Mouse (Mus musculus): Measurements from ENCODE around the gene 4930544G11Rik.

Gene 4930544G11Rik

DNA sequence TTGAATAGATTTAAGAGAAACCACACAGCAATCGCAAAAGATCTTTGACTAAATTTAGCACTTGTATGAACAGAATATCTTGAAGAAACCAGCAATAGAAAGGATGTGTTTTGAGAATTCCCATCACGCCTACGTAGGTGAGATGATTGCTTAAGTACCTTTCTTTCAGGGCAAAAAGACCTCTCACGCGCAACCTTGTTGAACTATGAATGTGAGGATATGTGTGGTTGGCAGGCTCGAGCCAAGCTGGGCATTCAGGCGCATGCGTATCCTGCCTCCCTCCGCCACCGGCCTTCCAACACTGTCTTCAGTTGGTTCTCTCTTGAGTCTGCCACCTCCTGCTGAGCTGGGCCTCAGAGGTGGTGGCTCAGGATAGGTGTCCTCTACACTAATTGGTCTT is at the start of gene 4930544G11Rik:
Gene 4930544G11Rik, plus strand, starts transcription at position 301 of the 400 bp plus-strand sequence.
- no peak for DNase-seq

GRCm38 (mm10) chr6:65906657-65907182 is 45.7 kb upstream of the 4930544G11Rik start:
- no peak for DNase-seq

DNA sequence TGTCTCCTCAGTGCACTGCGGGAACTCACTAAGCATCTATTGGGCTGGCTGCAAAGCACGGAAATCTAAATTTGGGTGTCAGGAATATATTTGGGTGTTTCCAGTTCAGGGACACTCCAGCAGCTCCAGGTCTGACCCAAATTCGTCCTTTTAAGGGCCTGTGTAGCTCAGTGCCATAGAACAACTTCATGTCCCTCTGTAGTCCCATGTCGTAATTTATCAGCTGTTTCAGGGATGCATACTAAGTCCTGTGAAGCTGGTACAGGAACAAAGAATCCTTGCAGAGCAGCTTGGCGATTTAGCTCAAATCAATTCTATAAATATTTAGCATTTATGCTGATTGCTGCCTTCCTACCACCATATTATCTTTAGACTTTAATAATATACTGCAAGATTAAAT is 37.0 kb upstream of the 4930544G11Rik start:
- DNase-seq, result no peak

- DNase-seq, result no peak
These were observed 30.7 kb upstream of the 4930544G11Rik start for GRCm38 (mm10) chr6:65921703-65922102.

GRCm38 (mm10) chr6:65923501-65924084 is 28.8 kb upstream of the 4930544G11Rik start:
- DNase-seq, result no peak

DNA sequence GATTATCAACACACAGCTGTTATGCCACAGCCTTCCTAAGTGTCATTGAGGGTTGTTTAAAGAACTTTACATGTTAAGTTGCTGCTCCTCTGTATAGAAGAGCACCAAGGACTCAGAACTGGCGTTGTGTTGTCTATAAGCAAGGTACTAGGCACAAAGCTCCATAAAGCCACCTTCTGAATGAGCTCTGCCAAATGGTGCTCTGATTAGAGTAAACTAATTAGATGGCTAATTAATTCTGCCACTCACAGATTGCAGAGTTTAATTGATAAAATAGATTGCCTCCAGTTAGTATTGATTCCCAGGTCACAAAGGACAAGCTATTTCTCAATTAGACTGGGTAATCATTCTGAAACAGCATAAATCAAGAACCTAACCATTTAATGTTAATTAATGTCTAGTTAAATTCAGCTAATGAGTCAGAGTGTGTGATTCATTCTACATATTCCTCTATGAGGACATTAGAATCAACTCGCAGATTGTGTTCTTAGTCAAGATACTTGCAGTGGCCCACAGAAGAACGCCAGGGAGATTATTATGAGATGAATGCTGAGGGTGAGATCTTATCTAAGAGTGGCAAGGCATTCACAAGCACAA is 26.6 kb upstream of the 4930544G11Rik start:
- no peak for DNase-seq

DNA sequence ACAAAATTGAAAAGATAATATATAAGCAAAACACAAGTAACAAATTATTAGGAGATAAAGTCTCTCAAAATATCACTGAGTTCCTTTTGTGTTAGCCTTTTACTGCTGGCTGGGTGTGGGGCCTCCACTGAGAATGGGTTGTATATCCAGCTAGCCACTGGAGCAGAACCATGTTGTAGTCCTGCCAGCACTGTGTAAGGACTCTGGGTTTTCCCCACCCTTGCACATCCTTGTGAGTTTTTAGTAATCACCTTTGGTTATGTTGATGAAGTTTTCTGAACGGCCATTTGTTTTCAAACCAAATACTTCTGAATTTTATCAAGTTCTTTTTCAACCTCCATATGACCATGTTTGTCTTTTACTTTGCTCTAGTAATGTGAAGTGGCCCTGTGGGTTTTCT is 21.9 kb upstream of the 4930544G11Rik start:
- no peak for DNase-seq

DNA sequence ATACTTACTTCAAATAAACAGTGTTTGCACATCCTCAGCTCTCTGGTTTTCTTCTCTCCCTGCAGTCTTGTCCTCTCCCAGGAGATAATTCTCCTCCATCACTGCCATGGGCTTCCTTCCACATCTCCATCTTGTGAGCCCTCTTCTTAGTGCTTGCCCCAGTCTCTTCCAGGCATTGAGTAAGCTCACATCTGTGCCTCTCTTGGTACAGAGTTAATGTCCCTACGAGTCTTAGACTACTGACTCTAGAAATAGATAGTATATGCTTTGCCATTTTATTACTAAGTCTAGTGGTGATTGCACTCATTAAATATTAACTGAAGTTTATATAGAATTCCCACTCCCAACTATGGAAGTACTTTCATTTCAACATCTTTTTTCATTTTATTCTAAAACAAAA is 19.6 kb upstream of the 4930544G11Rik start:
- no peak for DNase-seq

DNA sequence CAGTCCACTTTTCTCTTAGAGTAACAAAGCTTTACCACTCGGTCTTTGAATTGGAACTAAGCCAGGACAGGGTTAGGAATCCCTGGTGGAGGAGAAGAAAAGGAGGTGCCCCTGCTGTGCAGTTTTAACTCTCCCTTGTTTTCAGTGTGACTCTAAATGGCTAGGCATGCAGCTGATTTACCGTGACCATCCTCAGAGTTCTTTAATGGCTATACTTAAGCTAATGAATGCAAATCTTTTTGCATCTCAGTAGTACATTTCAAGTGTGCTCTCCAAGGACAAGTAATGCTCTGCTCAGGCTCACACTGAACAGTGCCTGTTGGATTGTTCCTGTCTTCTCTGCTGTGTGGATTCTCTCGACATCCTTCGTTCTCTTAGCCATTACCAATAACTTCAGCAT is 19.2 kb upstream of the 4930544G11Rik start:
- DNase-seq, result no peak

GRCm38 (mm10) chr6:65935566-65936281 is 16.7 kb upstream of the 4930544G11Rik start:
- DNase-seq, result no peak

DNA sequence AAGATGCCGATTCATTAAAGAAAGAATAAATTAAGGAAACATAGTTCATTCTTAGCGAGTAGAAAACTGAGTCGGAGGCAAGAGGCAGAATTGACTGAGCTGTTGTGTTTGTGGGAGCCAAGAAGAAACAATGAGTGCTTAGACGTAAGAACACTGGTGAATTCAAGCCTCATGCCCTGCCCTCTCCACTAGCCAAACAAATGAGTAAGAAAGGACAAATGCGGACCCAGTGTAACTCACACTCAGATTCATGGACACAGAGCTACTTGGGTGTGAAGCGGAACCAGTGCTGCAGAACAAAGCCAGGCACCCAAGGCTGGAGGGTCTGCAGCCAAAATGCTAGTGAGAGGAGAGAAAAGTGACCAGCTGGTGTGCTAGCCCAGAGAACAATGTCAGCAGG is 1.9 kb upstream of the 4930544G11Rik start:
- DNase-seq, result no peak

GRCm38 (mm10) chr6:65969386-65970111 is 17.1 kb downstream of the 4930544G11Rik start:
- DNase-seq, result no peak

DNA sequence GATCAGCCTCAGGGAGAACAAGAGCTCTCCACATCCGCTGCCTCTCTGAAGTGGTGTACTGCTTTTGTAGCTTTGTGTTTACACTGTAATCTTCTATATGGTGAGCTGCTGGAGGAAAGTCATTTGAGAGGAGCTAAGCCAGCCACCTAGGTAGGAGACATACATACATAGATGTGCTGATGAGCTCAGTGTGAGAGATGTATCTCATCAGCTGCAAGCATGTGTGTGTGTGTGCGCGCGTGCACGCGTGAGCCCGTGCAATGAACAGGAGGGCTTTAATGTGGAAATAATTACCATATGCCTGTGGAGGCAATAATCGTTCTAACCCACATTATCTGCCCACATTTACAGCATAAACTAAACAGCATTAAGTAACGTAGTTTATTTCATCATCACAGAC is 18.0 kb downstream of the 4930544G11Rik start:
- DNase-seq, result no peak

DNA sequence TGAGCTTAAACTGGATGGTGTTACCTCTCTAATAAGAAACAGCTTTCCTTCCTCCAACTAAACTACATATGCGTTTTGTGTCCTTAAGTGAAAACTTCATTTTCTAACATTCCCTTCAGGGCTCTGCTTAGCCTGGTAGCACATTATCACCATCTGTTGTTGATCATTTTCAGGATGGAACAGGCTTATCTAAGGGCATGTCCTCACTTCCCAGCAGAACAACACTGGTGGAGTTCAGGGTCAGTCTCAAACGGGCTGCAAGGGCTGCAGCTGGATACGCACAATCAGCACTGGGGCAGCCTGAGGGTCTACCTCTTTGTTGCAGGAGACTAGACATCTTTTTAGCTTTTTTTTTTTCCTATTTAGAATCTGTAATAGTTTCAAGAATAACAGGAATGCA is 39.7 kb downstream of the 4930544G11Rik start:
- no peak for DNase-seq

DNA sequence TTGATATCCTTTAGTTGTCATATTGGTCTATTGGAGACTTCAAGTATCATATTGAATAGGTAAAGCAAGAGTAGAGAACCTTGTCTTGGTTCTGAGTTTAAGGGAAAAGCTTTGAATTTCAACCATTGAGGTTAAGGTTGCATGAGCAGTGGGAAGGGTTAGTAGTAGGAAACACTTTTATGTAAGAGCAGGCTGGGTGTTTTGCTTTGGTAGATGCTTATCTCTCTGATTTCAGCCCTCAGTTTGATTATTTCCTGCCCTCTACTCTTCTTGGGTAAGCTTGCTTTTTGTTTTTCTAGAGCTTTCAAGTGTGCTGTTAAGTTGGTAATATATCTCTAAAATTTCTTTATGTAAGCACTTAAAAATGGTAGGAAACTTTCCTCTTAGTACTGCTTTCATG is 45.9 kb downstream of the 4930544G11Rik start:
- DNase-seq, result no peak
